Mouse (Mus musculus) spleen, adult 2 months (tissue): ENCODE measurements around the gene Vopp1. TPM values are rescaled to one million over a fixed set of nuclear protein-coding genes. Genes with fewer than 3 reads are reported as not detected.

Source experiments
- DNase-seq, 2 experiments: peaks; one replicate each; pipeline versions ENCODE4 v3.0.0 to v3.0.0-alpha.2; 2012 to 2021; ENCODE audit warnings: low spot score in 2 of 2, low read depth in 1 of 2
- H3K27ac ChIP-seq: fragments of 200-500 bp; 2 replicates; pipeline ENCODE4 v1.5.1; 2012; ENCODE audit warnings: low read length, inconsistent platforms; ENCODE audit not compliant: insufficient read depth
- H3K27me3 ChIP-seq: fragments of 200-500 bp; 2 replicates; pipeline ENCODE4 v1.6.1; 2012; ENCODE audit warnings: mild to moderate bottlenecking, moderate library complexity, low read length, inconsistent platforms; ENCODE audit not compliant: control insufficient read depth, insufficient read depth
- H3K36me3 ChIP-seq: fragments of 200-500 bp; 2 replicates; pipeline ENCODE4 v1.6.1; 2012; ENCODE audit warnings: mild to moderate bottlenecking, low read length, inconsistent platforms; ENCODE audit not compliant: control insufficient read depth, insufficient read depth
- H3K4me1 ChIP-seq: fragments of 200-500 bp; 2 replicates; pipeline ENCODE4 v1.6.1; 2011; ENCODE audit warnings: inconsistent platforms; ENCODE audit not compliant: control insufficient read depth, insufficient read depth, insufficient read length
- H3K4me3 ChIP-seq: fragments of 200-500 bp; 2 replicates; pipeline ENCODE4 v1.5.1; 2011; ENCODE audit warnings: mild to moderate bottlenecking, inconsistent platforms; ENCODE audit not compliant: insufficient read depth, insufficient read length; ENCODE audit errors: extremely low read depth
- CTCF ChIP-seq: fragments of 200-500 bp; IDR thresholded peaks from 2 replicates; pipeline ENCODE4 v1.5.1; 2011; ENCODE audit warnings: mild to moderate bottlenecking, inconsistent platforms; ENCODE audit not compliant: insufficient read depth, insufficient read length, insufficient replicate concordance; ENCODE audit errors: extremely low read depth
- POLR2A ChIP-seq: fragments of 200-500 bp; IDR thresholded peaks from 2 replicates; pipeline ENCODE4 v1.6.1; 2011; ENCODE audit warnings: low read depth, low read length, inconsistent platforms
- WGBS: fragments of 180-500 bp; shearing (Covaris S2); methylation state at CpG from one replicate; pipeline ENCODE4 v1.1.7; 2018; 5-methylcytosine and 5-hydroxymethylcytosine counted together
- polyA plus RNA-seq: library from polyadenylated mRNA; depleted of rRNA; stranded (reverse); fragments of >200 nt; gene quantifications from 2 replicates; pipeline ENCODE4 v1.2.3, GENCODE M21; 2012

Vopp1 gene
- polyA plus RNA-seq, 1 experiment, result 20.2 TPM

DNA sequence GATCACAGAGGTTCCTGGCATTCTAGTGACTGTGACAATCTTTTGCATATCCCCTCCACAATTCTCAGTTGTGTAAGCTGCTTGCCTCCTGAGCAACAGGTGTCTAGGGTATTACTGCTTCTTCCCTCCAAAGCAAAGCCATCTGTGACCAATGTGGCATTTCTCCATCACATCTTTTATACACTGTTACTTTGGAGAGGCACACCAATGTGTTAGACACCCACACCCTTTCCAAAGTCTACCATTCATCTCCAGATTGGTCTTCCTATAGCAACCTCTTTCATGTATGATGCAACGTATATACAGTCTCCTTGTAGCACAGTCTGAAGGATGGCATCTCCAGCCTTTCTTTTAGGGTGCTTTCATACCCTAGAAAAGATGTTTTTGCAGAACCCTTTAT lies 42.3 kb downstream of the Vopp1 start:
- no peak for TF ChIP-seq CTCF
- TF ChIP-seq POLR2A, result no peak
- H3K4me1 ChIP-seq, result no peaks in the 10 kb centered on the region
- no peak overlapping the region for H3K4me3 ChIP-seq
- 98% methylated on average over 1 of the region's 1 CpGs for WGBS
- no peaks in the 10 kb centered on the region for H3K27me3 ChIP-seq
- no peak for DNase-seq
- no peak overlapping the region for H3K27ac ChIP-seq
- H3K36me3 ChIP-seq, result peaks cover 1% of the 10 kb centered on the region; the same call in 1 of the 2 replicates

DNA sequence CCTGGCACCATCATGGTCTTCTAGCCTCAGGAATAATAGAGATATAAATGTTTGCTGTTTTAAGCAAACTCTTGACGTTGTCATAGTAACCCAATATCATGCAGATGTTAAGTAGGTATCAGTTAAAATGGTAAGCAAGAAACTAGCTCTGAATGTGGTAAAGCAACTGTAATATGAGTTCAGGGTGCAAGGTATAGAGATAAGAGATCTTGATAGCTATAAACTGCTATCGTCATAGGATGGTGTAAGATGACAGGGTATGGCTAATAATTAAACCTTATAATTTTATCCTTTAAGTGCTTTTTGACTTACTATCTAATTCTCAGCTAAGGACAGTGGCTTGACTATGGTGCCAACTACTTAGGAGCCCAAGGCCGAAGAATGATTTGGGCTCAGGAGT lies 44.6 kb downstream of the Vopp1 start:
- WGBS, result 93% methylated on average over 3 of the region's 3 CpGs

GRCm38 (mm10) chr6:57773792-57774191 lies 51.2 kb downstream of the Vopp1 start:
- no peak overlapping the region for H3K4me3 ChIP-seq
- H3K27ac ChIP-seq, result no peak overlapping the region
- H3K36me3 ChIP-seq, result peaks cover 1% of the 10 kb centered on the region; the same call in 1 of the 2 replicates
- no peaks in the 10 kb centered on the region for H3K4me1 ChIP-seq
- TF ChIP-seq POLR2A (no peak), CTCF (no peak)
- no peaks in the 10 kb centered on the region for H3K27me3 ChIP-seq
- WGBS, result 88% methylated on average over 1 of the region's 1 CpGs
- DNase-seq, result no peak

More for the DNA sequence above, 44.6 kb downstream of the Vopp1 start:
- TF ChIP-seq POLR2A (no peak), CTCF (no peak)
- Histone ChIP-seq H3K27ac (no peak overlapping the region), H3K36me3 (peaks cover 1% of the 10 kb centered on the region; the same call in 1 of the 2 replicates), H3K27me3 (no peaks in the 10 kb centered on the region), H3K4me1 (no peaks in the 10 kb centered on the region), H3K4me3 (no peak overlapping the region)
- no peak for DNase-seq

DNA sequence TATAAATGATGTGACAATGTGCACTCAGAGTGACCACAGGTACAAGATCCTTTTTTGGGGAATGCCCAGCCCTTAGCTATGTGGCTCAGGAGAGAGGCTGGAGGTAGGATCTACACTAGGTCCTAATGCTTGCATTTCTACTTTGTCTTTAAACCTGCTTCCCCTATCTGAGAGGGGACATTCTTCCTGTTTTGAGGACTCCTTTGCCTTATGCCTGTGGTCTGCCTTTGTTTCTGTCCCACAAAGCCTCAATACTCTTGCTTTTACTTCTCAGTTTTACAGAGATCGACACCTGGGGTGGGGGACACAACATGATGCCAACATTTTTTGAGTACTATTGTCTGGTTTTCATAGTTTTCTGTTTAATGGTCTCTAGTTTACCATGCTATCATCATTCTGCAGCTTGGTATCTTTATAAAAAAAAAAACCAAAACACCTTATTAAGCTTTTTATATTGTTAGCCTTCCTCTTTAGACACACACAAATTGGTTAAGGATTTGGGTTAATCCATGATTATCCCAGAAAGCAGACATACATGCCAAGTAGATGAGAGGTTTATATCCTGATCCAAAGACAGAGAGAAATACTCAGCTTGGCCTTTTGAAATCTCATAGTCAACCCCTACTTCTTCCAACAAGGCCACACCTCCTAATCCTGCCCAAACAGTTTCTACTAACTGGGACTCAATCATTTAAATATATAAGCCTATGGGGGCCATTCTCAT lies 54.3 kb downstream of the Vopp1 start:
- H3K27ac ChIP-seq, result no peak overlapping the region

GRCm38 (mm10) chr6:57768948-57769525 lies 55.9 kb downstream of the Vopp1 start:
- no peaks in the 10 kb centered on the region for H3K27me3 ChIP-seq
- DNase-seq, result no peak
- TF ChIP-seq POLR2A (no peak), CTCF (no peak)
- peaks cover 1% of the 10 kb centered on the region; the same call in 1 of the 2 replicates for H3K36me3 ChIP-seq
- no peaks in the 10 kb centered on the region; the same call in 1 of the 2 replicates for H3K4me1 ChIP-seq
- 66% methylated on average over 7 of the region's 7 CpGs for WGBS
- no peak overlapping the region for H3K27ac ChIP-seq
- H3K4me3 ChIP-seq, result no peak overlapping the region

More for the DNA sequence above, 54.3 kb downstream of the Vopp1 start:
- Histone ChIP-seq H3K4me1 (no peaks in the 10 kb centered on the region; the same call in 1 of the 2 replicates), H3K4me3 (no peak overlapping the region), H3K27me3 (no peaks in the 10 kb centered on the region), H3K36me3 (peaks cover 1% of the 10 kb centered on the region; the same call in 1 of the 2 replicates)
- WGBS, result 10% methylated on average over 1 of the region's 1 CpGs
- TF ChIP-seq CTCF (no peak), POLR2A (no peak)
- DNase-seq, result no peak

- Histone ChIP-seq H3K4me3 (no peak overlapping the region), H3K27ac (peak overlapping the region; percentile 51; the same call in 1 of the 2 replicates), H3K4me1 (no peaks in the 10 kb centered on the region; the same call in 1 of the 2 replicates), H3K36me3 (peaks cover 1% of the 10 kb centered on the region; the same call in 1 of the 2 replicates), H3K27me3 (no peaks in the 10 kb centered on the region)
- DNase-seq, result no peak
- TF ChIP-seq CTCF, result no peak
- WGBS, result 66% methylated on average over 8 of the region's 8 CpGs
Measured at GRCm38 (mm10) chr6:57767112-57767868, 57.7 kb downstream of the Vopp1 start.
